Mouse (Mus musculus) neural tube, embryonic 13.5 days (tissue): ENCODE results near the gene Lipi. TPM values are rescaled to one million over a fixed set of nuclear protein-coding genes. Genes with fewer than 3 reads are reported as not detected.

Experiments
- ATAC-seq: fragments of 200-750 bp; cut with Nextera tagmentation; 2 replicates; pipeline ENCODE4 v1.8.0; 2017; ENCODE audit warnings: low read depth, mild to moderate bottlenecking, moderate TSS enrichment, moderate library complexity
- H3K27ac ChIP-seq: fragments of 300-500 bp; sonication (generic); replicated peaks from 2 replicates; pipeline ENCODE4 v1.5.1; 2015; ENCODE audit warnings: moderate library complexity, mild to moderate bottlenecking, inconsistent platforms
- H3K27me3 ChIP-seq: fragments of 300-500 bp; sonication (generic); 2 replicates; pipeline ENCODE4 v1.6.1; 2015; ENCODE audit warnings: mild to moderate bottlenecking, inconsistent platforms
- H3K36me3 ChIP-seq: fragments of 300-500 bp; sonication (generic); 2 replicates; pipeline ENCODE4 v1.6.1; 2015; ENCODE audit warnings: mild to moderate bottlenecking, inconsistent platforms
- H3K4me1 ChIP-seq: fragments of 300-500 bp; sonication (generic); replicated peaks from 2 replicates; pipeline ENCODE4 v1.6.1; 2015; ENCODE audit warnings: inconsistent platforms
- H3K4me2 ChIP-seq: fragments of 300-500 bp; sonication (generic); 2 replicates; pipeline ENCODE4 v1.6.1; 2015; ENCODE audit warnings: inconsistent platforms, mild to moderate bottlenecking, moderate library complexity
- H3K4me3 ChIP-seq: fragments of 300-500 bp; sonication (generic); 2 replicates; pipeline ENCODE4 v1.5.1; 2015; ENCODE audit warnings: mild to moderate bottlenecking, inconsistent platforms
- H3K9ac ChIP-seq: fragments of 300-500 bp; sonication (generic); 2 replicates; pipeline ENCODE4 v1.6.1; 2015; ENCODE audit warnings: moderate library complexity, mild to moderate bottlenecking, inconsistent platforms
- H3K9me3 ChIP-seq: fragments of 300-500 bp; sonication (generic); 2 replicates; pipeline ENCODE4 v1.6.1; 2016; ENCODE audit warnings: inconsistent platforms
- WGBS: fragments of 180-500 bp; shearing (Covaris S2); methylation state at CpG from one replicate; pipeline ENCODE4 v1.1.7; 2015; 5-methylcytosine and 5-hydroxymethylcytosine counted together
- polyA plus RNA-seq: library from polyadenylated mRNA; unstranded; fragments of >200 nt; fragmentation: Nextera tagmentation; extraction: Ambion mirVana; gene quantifications from 2 replicates; pipeline ENCODE4 v1.2.1, GENCODE M21; 2015

Lipi gene
- polyA plus RNA-seq, 1 experiment from 2014 or later = not detected

DNA sequence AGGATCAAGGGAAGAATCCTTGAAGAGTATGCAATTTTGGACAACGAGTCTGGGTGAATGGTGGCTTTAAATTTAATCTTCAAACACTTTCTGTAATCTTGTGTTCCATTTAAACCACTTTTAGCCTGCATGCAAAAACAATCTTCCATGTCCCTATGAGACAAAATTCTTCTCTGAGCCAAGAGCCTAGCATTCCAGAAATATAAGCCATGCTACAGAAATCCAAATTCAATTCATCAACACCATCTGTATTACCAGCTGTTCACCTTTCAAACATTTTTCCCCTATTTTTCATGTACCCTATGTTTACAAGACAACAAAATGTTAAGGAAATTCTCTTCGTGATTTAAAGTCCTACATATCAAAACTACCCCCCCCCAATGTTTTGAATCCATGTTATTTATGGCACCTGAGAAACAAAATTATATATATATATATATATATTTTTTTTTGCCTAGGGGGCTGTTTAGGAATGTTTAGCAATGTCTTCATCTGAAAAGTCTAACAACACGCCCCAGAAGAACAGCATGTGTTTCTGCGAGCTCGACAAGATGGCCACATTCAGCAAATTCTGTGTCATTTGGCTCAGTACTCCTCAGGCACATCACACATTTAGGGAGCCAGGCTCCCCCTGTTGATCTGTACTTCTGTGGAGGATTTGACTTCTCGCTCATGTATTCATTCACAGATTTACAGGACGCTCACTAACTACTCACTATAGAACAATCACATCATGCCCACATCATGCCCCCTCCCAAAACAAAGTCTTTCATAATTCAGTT is 47.9 kb downstream of the Lipi start:
- Histone ChIP-seq H3K4me1 (no peaks in the 10 kb centered on the region), H3K9me3 (no peaks in the 10 kb centered on the region), H3K36me3 (no peaks in the 10 kb centered on the region), H3K4me2 (no peak overlapping the region), H3K4me3 (no peak overlapping the region), H3K27ac (no peak overlapping the region), H3K9ac (no peak overlapping the region), H3K27me3 (no peaks in the 10 kb centered on the region)
- no peak for ATAC-seq
- 88% methylated on average over 7 of the region's 7 CpGs for WGBS

DNA sequence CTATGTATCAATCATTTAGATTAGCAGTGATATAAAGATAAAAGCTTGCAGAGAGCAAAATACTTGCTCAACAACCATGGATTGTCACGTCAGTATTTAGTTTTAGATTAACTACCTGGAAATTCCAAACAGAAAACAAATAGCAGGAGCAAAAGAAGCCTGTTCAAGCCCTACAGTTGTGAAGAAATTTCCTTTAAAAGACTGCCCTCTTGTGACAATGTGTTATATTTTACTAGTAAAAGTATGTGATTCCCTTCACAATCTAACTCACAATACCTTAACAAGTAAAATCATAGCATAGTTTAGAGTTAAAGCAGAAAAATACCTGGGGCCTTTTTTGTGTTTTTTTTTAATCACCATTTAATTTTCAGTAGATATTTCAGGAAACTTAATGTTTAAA is 54.2 kb downstream of the Lipi start:
- ATAC-seq = no peak
- Histone ChIP-seq H3K4me2 (no peak overlapping the region), H3K27me3 (no peaks in the 10 kb centered on the region), H3K4me3 (no peak overlapping the region), H3K9ac (no peak overlapping the region), H3K9me3 (no peaks in the 10 kb centered on the region), H3K4me1 (no peaks in the 10 kb centered on the region), H3K36me3 (no peaks in the 10 kb centered on the region), H3K27ac (no peak overlapping the region)
- WGBS = 20% methylated on average over 1 of the region's 1 CpGs

DNA sequence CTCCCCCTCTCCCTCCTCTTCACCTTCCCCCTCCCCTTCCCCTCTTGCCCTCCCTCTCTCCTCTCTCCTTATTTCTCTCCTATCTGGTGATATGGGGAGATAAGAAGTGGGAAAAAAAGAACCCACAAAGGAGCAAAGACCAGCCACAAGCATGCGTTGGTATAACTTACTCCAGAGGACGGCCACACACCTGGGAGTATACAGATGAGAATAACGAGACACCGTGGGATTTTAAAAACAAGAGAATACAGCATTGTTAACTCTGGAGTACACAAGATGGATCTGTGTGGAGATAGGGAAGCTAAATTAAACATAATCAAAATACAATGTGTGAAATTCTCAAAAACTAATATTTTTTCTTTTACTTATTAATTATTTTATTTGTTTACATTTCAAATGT is 89.3 kb downstream of the Lipi start:
- H3K27me3 ChIP-seq = no peaks in the 10 kb centered on the region
- no peak overlapping the region for H3K27ac ChIP-seq
- H3K9me3 ChIP-seq = no peaks in the 10 kb centered on the region
- no peaks in the 10 kb centered on the region for H3K36me3 ChIP-seq
- no peak overlapping the region for H3K9ac ChIP-seq
- 96% methylated on average over 4 of the region's 4 CpGs for WGBS
- ATAC-seq = no peak
- no peaks in the 10 kb centered on the region for H3K4me1 ChIP-seq
- H3K4me2 ChIP-seq = no peak overlapping the region
- H3K4me3 ChIP-seq = no peak overlapping the region

Other genes with a start within 250 kb of the Lipi start
- gene Rbm11, start 6.8 kb upstream of the Lipi start, polyA plus RNA-seq = 2.9 TPM in 2 replicates
- 32.5 and 35.9 TPM in 2 replicates for gene Hspa13, start 181.0 kb upstream of the Lipi start, polyA plus RNA-seq